Mouse (Mus musculus): ENCODE measurements around the gene Asgr2. TPM values are rescaled to one million over a fixed set of nuclear protein-coding genes. Genes with fewer than 3 reads are reported as not detected.

Gene Asgr2
- polyA plus RNA-seq, 1 experiment from 2014 or later = 4.3 TPM

GRCm38 (mm10) chr11:70077441-70077840, 15.0 kb upstream of the Asgr2 start:
- Histone ChIP-seq H3K27me3 (replicated peaks; ENCODE audit: control insufficient read depth, insufficient read depth, low read length) (no peaks in the 10 kb centered on the region), H3K4me2 (no peak overlapping the region), H3K4me3 (ENCODE audit: low read depth, low read length) (no peak overlapping the region), H3K27ac (ENCODE audit: low read depth, low read length) (no peak overlapping the region), H3K4me1 (replicated peaks; ENCODE audit: control insufficient read depth, insufficient read depth, low read length) (peaks cover 12% of the 10 kb centered on the region; the same call in 1 of the 2 replicates), H3K9ac (ENCODE audit: low read depth, low read length) (no peak overlapping the region), H3K36me3 (ENCODE audit: control insufficient read depth, insufficient read depth, low read length) (no peaks in the 10 kb centered on the region), H3K9me3 (ENCODE audit: control insufficient read depth, low read length) (no peaks in the 10 kb centered on the region)
- DNase-seq (ENCODE audit: low spot score) = no peak
- WGBS = 71% methylated on average over 3 of the region's 3 CpGs
- ATAC-seq (replicated peaks; ENCODE audit: low FRiP score) = no peak

GRCm38 (mm10) chr11:70079175-70079574, 13.3 kb upstream of the Asgr2 start:
- Histone ChIP-seq H3K4me3 (ENCODE audit: low read depth, low read length) (no peak overlapping the region), H3K27me3 (replicated peaks; ENCODE audit: control insufficient read depth, insufficient read depth, low read length) (no peaks in the 10 kb centered on the region), H3K4me1 (replicated peaks; ENCODE audit: control insufficient read depth, insufficient read depth, low read length) (peaks cover 12% of the 10 kb centered on the region; the same call in 1 of the 2 replicates), H3K9me3 (ENCODE audit: control insufficient read depth, low read length) (no peaks in the 10 kb centered on the region), H3K4me2 (no peak overlapping the region), H3K36me3 (ENCODE audit: control insufficient read depth, insufficient read depth, low read length) (no peaks in the 10 kb centered on the region), H3K9ac (ENCODE audit: low read depth, low read length) (no peak overlapping the region), H3K27ac (ENCODE audit: low read depth, low read length) (no peak overlapping the region)
- 65% methylated on average over 6 of the region's 6 CpGs for WGBS
- DNase-seq (ENCODE audit: low spot score) = no peak
- ATAC-seq (replicated peaks; ENCODE audit: low FRiP score) = no peak

GRCm38 (mm10) chr11:70079928-70080327, 12.5 kb upstream of the Asgr2 start:
- Histone ChIP-seq H3K9me3 (ENCODE audit: control insufficient read depth, low read length) (no peaks in the 10 kb centered on the region), H3K27me3 (replicated peaks; ENCODE audit: control insufficient read depth, insufficient read depth, low read length) (no peaks in the 10 kb centered on the region), H3K9ac (ENCODE audit: low read depth, low read length) (no peak overlapping the region), H3K36me3 (ENCODE audit: control insufficient read depth, insufficient read depth, low read length) (no peaks in the 10 kb centered on the region), H3K4me2 (no peak overlapping the region), H3K4me1 (replicated peaks; ENCODE audit: control insufficient read depth, insufficient read depth, low read length) (peaks cover 10% of the 10 kb centered on the region; the same call in 1 of the 2 replicates), H3K4me3 (ENCODE audit: low read depth, low read length) (no peak overlapping the region), H3K27ac (ENCODE audit: low read depth, low read length) (no peak overlapping the region)
- DNase-seq (ENCODE audit: low spot score) = no peak
- 58% methylated on average over 7 of the region's 7 CpGs for WGBS
- ATAC-seq (replicated peaks; ENCODE audit: low FRiP score) = no peak

GRCm38 (mm10) chr11:70080803-70081590, 11.4 kb upstream of the Asgr2 start:
- H3K36me3 ChIP-seq (ENCODE audit: control insufficient read depth, insufficient read depth, low read length) = no peaks in the 10 kb centered on the region
- no peak for DNase-seq (ENCODE audit: low spot score)
- no peaks in the 10 kb centered on the region for H3K27me3 ChIP-seq (replicated peaks; ENCODE audit: control insufficient read depth, insufficient read depth, low read length)
- no peaks in the 10 kb centered on the region for H3K9me3 ChIP-seq (ENCODE audit: control insufficient read depth, low read length)
- no peak overlapping the region for H3K9ac ChIP-seq (ENCODE audit: low read depth, low read length)
- no peak overlapping the region for H3K4me3 ChIP-seq (ENCODE audit: low read depth, low read length)
- 65% methylated on average over 15 of the region's 15 CpGs for WGBS
- ATAC-seq (replicated peaks; ENCODE audit: low FRiP score) = no peak
- no peak overlapping the region for H3K4me2 ChIP-seq
- no peaks in the 10 kb centered on the region for H3K4me1 ChIP-seq (replicated peaks; ENCODE audit: control insufficient read depth, insufficient read depth, low read length)
- H3K27ac ChIP-seq (ENCODE audit: low read depth, low read length) = no peak overlapping the region

- Histone ChIP-seq H3K27me3 (replicated peaks; ENCODE audit: control insufficient read depth, insufficient read depth, low read length) (no peaks in the 10 kb centered on the region), H3K9me3 (ENCODE audit: control insufficient read depth, low read length) (no peaks in the 10 kb centered on the region), H3K9ac (ENCODE audit: low read depth, low read length) (no peak overlapping the region), H3K4me1 (replicated peaks; ENCODE audit: control insufficient read depth, insufficient read depth, low read length) (no peaks in the 10 kb centered on the region), H3K27ac (ENCODE audit: low read depth, low read length) (no peak overlapping the region), H3K36me3 (ENCODE audit: control insufficient read depth, insufficient read depth, low read length) (no peaks in the 10 kb centered on the region), H3K4me3 (ENCODE audit: low read depth, low read length) (no peak overlapping the region), H3K4me2 (no peak overlapping the region)
- WGBS = 69% methylated on average over 8 of the region's 8 CpGs
- ATAC-seq (replicated peaks; ENCODE audit: low FRiP score) (no peak), DNase-seq (ENCODE audit: low spot score) (no peak)
Measured at GRCm38 (mm10) chr11:70084563-70084962, 7.9 kb upstream of the Asgr2 start.

GRCm38 (mm10) chr11:70097396-70097795, 5.0 kb downstream of the Asgr2 start:
- no peak overlapping the region for H3K9ac ChIP-seq (ENCODE audit: low read depth, low read length)
- 70% methylated on average over 11 of the region's 11 CpGs for WGBS
- no peak overlapping the region for H3K4me2 ChIP-seq
- no peak overlapping the region for H3K27ac ChIP-seq (ENCODE audit: low read depth, low read length)
- H3K36me3 ChIP-seq (ENCODE audit: control insufficient read depth, insufficient read depth, low read length) = no peaks in the 10 kb centered on the region
- H3K9me3 ChIP-seq (ENCODE audit: control insufficient read depth, low read length) = no peaks in the 10 kb centered on the region
- H3K4me3 ChIP-seq (ENCODE audit: low read depth, low read length) = no peak overlapping the region
- no peaks in the 10 kb centered on the region for H3K4me1 ChIP-seq (replicated peaks; ENCODE audit: control insufficient read depth, insufficient read depth, low read length)
- ATAC-seq (replicated peaks; ENCODE audit: low FRiP score) (no peak), DNase-seq (ENCODE audit: low spot score) (no peak)
- no peaks in the 10 kb centered on the region for H3K27me3 ChIP-seq (replicated peaks; ENCODE audit: control insufficient read depth, insufficient read depth, low read length)

- H3K4me1 ChIP-seq (replicated peaks; ENCODE audit: control insufficient read depth, insufficient read depth, low read length) = no peaks in the 10 kb centered on the region
- WGBS = 78% methylated on average over 2 of the region's 2 CpGs
Measured at GRCm38 (mm10) chr11:70099102-70099501, 6.7 kb downstream of the Asgr2 start.

GRCm38 (mm10) chr11:70099809-70100208, 7.4 kb downstream of the Asgr2 start:
- DNase-seq (ENCODE audit: low spot score) = no peak
- H3K9me3 ChIP-seq (ENCODE audit: control insufficient read depth, low read length) = no peaks in the 10 kb centered on the region
- no peak for ATAC-seq (replicated peaks; ENCODE audit: low FRiP score)
- 67% methylated on average over 2 of the region's 2 CpGs for WGBS
- no peaks in the 10 kb centered on the region for H3K36me3 ChIP-seq (ENCODE audit: control insufficient read depth, insufficient read depth, low read length)
- H3K4me3 ChIP-seq (ENCODE audit: low read depth, low read length) = no peak overlapping the region
- no peak overlapping the region for H3K27ac ChIP-seq (ENCODE audit: low read depth, low read length)
- no peaks in the 10 kb centered on the region for H3K27me3 ChIP-seq (replicated peaks; ENCODE audit: control insufficient read depth, insufficient read depth, low read length)
- H3K4me2 ChIP-seq = no peak overlapping the region
- no peak overlapping the region for H3K9ac ChIP-seq (ENCODE audit: low read depth, low read length)
- H3K4me1 ChIP-seq (replicated peaks; ENCODE audit: control insufficient read depth, insufficient read depth, low read length) = no peaks in the 10 kb centered on the region

More at GRCm38 (mm10) chr11:70099102-70099501, 6.7 kb downstream of the Asgr2 start:
- no peak overlapping the region for H3K4me3 ChIP-seq (ENCODE audit: low read depth, low read length)
- no peaks in the 10 kb centered on the region for H3K9me3 ChIP-seq (ENCODE audit: control insufficient read depth, low read length)
- DNase-seq (ENCODE audit: low spot score) (no peak), ATAC-seq (replicated peaks; ENCODE audit: low FRiP score) (no peak)
- no peak overlapping the region for H3K27ac ChIP-seq (ENCODE audit: low read depth, low read length)
- no peak overlapping the region for H3K4me2 ChIP-seq
- H3K9ac ChIP-seq (ENCODE audit: low read depth, low read length) = no peak overlapping the region
- H3K27me3 ChIP-seq (replicated peaks; ENCODE audit: control insufficient read depth, insufficient read depth, low read length) = no peaks in the 10 kb centered on the region
- no peaks in the 10 kb centered on the region for H3K36me3 ChIP-seq (ENCODE audit: control insufficient read depth, insufficient read depth, low read length)

- Histone ChIP-seq H3K4me2 (no peak overlapping the region), H3K9me3 (ENCODE audit: control insufficient read depth, low read length) (no peaks in the 10 kb centered on the region), H3K36me3 (ENCODE audit: control insufficient read depth, insufficient read depth, low read length) (no peaks in the 10 kb centered on the region), H3K27ac (ENCODE audit: low read depth, low read length) (no peak overlapping the region), H3K27me3 (replicated peaks; ENCODE audit: control insufficient read depth, insufficient read depth, low read length) (no peaks in the 10 kb centered on the region), H3K4me3 (ENCODE audit: low read depth, low read length) (no peak overlapping the region), H3K9ac (ENCODE audit: low read depth, low read length) (no peak overlapping the region), H3K4me1 (replicated peaks; ENCODE audit: control insufficient read depth, insufficient read depth, low read length) (no peaks in the 10 kb centered on the region)
- DNase-seq (ENCODE audit: low spot score) (no peak), ATAC-seq (replicated peaks; ENCODE audit: low FRiP score) (no peak)
- WGBS = 77% methylated on average over 14 of the region's 14 CpGs
Measured at GRCm38 (mm10) chr11:70103701-70104315, 11.4 kb downstream of the Asgr2 start.
